Mouse (Mus musculus) megakaryocyte, embryonic 14.5 days (primary cell): ENCODE measurements around the gene Azin2.

ENCODE experiments used
- FLI1 ChIP-seq: IDR thresholded peaks from 2 replicates; pipeline ENCODE4 v1.6.1; 2012; ENCODE audit warnings: low read length, inconsistent platforms, mixed read lengths
- GATA1 ChIP-seq: IDR thresholded peaks from 3 replicates; pipeline ENCODE4 v1.6.1; 2012; ENCODE audit warnings: mixed read lengths, low read length, inconsistent platforms, borderline replicate concordance

- TF ChIP-seq GATA1 = no peak
- no peak for TF ChIP-seq FLI1
These were observed 64.3 kb downstream of the Azin2 start for GRCm38 (mm10) chr4:128897911-128898421.
